Mouse (Mus musculus): Measurements from ENCODE around the gene Smyd4.
"Not testable (repeated sequence)": the region's sequence is repeated elsewhere in the genome, so short reads cannot be mapped to it uniquely, and the experiment has no call there.

DNA sequence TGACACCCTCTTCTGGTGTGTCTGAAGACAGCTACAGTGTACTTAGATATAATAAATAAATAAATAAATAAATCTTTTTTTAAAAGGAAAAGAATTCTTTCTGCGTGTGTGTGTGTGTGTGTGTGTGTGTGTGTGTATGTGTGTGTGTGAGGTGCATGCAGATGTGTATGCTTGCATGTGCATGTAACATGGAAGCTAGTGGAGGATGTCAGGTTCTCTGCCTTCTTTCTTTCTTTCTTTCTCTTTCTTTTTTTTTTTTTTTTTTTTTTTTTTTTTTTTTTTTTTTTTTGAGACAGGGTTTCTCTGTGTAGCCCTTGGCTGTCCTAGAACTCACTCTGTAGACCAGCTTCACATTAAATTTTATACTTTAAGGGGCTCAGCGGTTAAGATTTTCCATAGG is 30.6 kb downstream of the Smyd4 start:
- TF ChIP-seq CTCF, EP300 (IDR thresholded peaks at IDR 0.05; ENCODE audit: low read depth): not testable (repeated sequence)

All from heart, postnatal 0 days (tissue).